Mouse (Mus musculus) brain, embryonic 14.5 days (tissue): Measurements from ENCODE around the gene Zc2hc1b.

Experiments
- CTCF ChIP-seq: fragments of 200-500 bp; IDR thresholded peaks from 2 replicates; pipeline ENCODE4 v1.5.1; 2012; ENCODE audit warnings: inconsistent platforms, mild to moderate bottlenecking, moderate library complexity, borderline replicate concordance; ENCODE audit not compliant: insufficient read depth, insufficient read length; ENCODE audit errors: extremely low read depth
- POLR2A ChIP-seq: fragments of 200-500 bp; IDR thresholded peaks from 2 replicates; pipeline ENCODE4 v1.6.1; 2012; ENCODE audit warnings: mild to moderate bottlenecking, inconsistent platforms, borderline replicate concordance; ENCODE audit not compliant: poor library complexity, insufficient read depth, insufficient read length, severe bottlenecking; ENCODE audit errors: extremely low read depth

- no peak for TF ChIP-seq CTCF
- TF ChIP-seq POLR2A, result no peak
Measured at GRCm38 (mm10) chr10:13108021-13108548, 69.7 kb downstream of the Zc2hc1b start.
